Mouse (Mus musculus) limb, embryonic 11.5 days (tissue): ENCODE measurements around the gene Sept4. TPM values are rescaled to one million over a fixed set of nuclear protein-coding genes. Genes with fewer than 3 reads are reported as not detected.

Source experiments
- ATAC-seq: fragments of 200-750 bp; cut with Nextera tagmentation; 2 replicates; pipeline ENCODE4 v1.8.0; 2017; ENCODE audit warnings: low read depth; ENCODE audit not compliant: insufficient number of reproducible peaks, low FRiP score, low TSS enrichment
- DNase-seq: peaks from one replicate; pipeline ENCODE4 v3.0.0-alpha.2; 2015; ENCODE audit warnings: low spot score
- H3K27ac ChIP-seq: fragments of 300-500 bp; sonication (generic); replicated peaks from 2 replicates; pipeline ENCODE4 v1.5.1; 2014; ENCODE audit warnings: low read depth, mild to moderate bottlenecking, low read length
- H3K27me3 ChIP-seq: fragments of 300-500 bp; sonication (generic); 2 replicates; pipeline ENCODE4 v1.6.1; 2014; ENCODE audit warnings: mild to moderate bottlenecking, low read length, mixed read lengths; ENCODE audit not compliant: control insufficient read depth, insufficient read depth
- H3K36me3 ChIP-seq: fragments of 300-500 bp; sonication (generic); 2 replicates; pipeline ENCODE4 v1.6.1; 2014; ENCODE audit warnings: mild to moderate bottlenecking, low read length, moderate library complexity, mixed read lengths; ENCODE audit not compliant: control insufficient read depth, insufficient read depth
- H3K4me1 ChIP-seq: fragments of 300-500 bp; sonication (generic); 2 replicates; pipeline ENCODE4 v1.6.1; 2014; ENCODE audit warnings: low read length, mixed read lengths; ENCODE audit not compliant: control insufficient read depth, insufficient read depth
- H3K4me2 ChIP-seq: fragments of 300-500 bp; sonication (generic); 2 replicates; pipeline ENCODE4 v1.6.1; 2014; ENCODE audit warnings: low read depth, mild to moderate bottlenecking, moderate library complexity; ENCODE audit not compliant: severe bottlenecking
- H3K4me3 ChIP-seq: fragments of 300-500 bp; sonication (generic); 2 replicates; pipeline ENCODE4 v1.5.1; 2014; ENCODE audit warnings: low read depth, low read length
- H3K9ac ChIP-seq: fragments of 300-500 bp; sonication (generic); 2 replicates; pipeline ENCODE4 v1.6.1; 2014; ENCODE audit warnings: mild to moderate bottlenecking, low read length
- H3K9me3 ChIP-seq: fragments of 300-500 bp; sonication (generic); 2 replicates; pipeline ENCODE4 v1.6.1; 2016; ENCODE audit warnings: low read length; ENCODE audit not compliant: control insufficient read depth
- WGBS: fragments of 180-500 bp; shearing (Covaris S2); extraction: QIAGEN DNeasy Blood & Tissue Kit; methylation state at CpG from one replicate; pipeline ENCODE4 v1.1.7; 2014; 5-methylcytosine and 5-hydroxymethylcytosine counted together
- polyA plus RNA-seq: library from polyadenylated mRNA; unstranded; fragments of >200 nt; fragmentation: Nextera tagmentation; extraction: Ambion mirVana; gene quantifications from 2 replicates; pipeline ENCODE4 v1.2.1, GENCODE M21; 2014

The Sept4 gene
- polyA plus RNA-seq, 1 experiment from 2014 or later = 5.3 TPM

- Histone ChIP-seq H3K4me2 (peak overlapping the region; percentile 80), H3K27me3 (no peaks in the 10 kb centered on the region), H3K36me3 (peaks cover 3% of the 10 kb centered on the region; the same call in 1 of the 2 replicates), H3K4me3 (peak overlapping the region; percentile 73), H3K9ac (peak overlapping the region; percentile 83), H3K9me3 (no peaks in the 10 kb centered on the region), H3K27ac (peak overlapping the region; percentile 83), H3K4me1 (peaks cover 28% of the 10 kb centered on the region)
- no peak for DNase-seq
- WGBS = 0% methylated on average over 15 of the region's 15 CpGs
- ATAC-seq = no peak; the same call in 1 of the 2 replicates
These were observed 23.6 kb downstream of the Sept4 start for GRCm38 (mm10) chr11:87592354-87592695.

GRCm38 (mm10) chr11:87592713-87593598, 24.3 kb downstream of the Sept4 start:
- no peak for DNase-seq
- 48% methylated on average over 13 of the region's 13 CpGs for WGBS
- H3K4me2 ChIP-seq = peak overlapping the region; percentile 80
- peaks cover 8% of the 10 kb centered on the region; the same call in 1 of the 2 replicates for H3K36me3 ChIP-seq
- no peaks in the 10 kb centered on the region for H3K9me3 ChIP-seq
- peaks cover 28% of the 10 kb centered on the region for H3K4me1 ChIP-seq
- no peaks in the 10 kb centered on the region for H3K27me3 ChIP-seq
- no peak for ATAC-seq
- no peak overlapping the region; the same call in 1 of the 2 replicates for H3K27ac ChIP-seq
- H3K4me3 ChIP-seq = peak overlapping the region; percentile 73
- peak overlapping the region; percentile 83 for H3K9ac ChIP-seq

GRCm38 (mm10) chr11:87595327-87595841, 26.7 kb downstream of the Sept4 start:
- Histone ChIP-seq H3K9ac (peak overlapping the region; percentile 91), H3K27ac (peak overlapping the region; percentile 40; the same call in 1 of the 2 replicates), H3K4me3 (peak overlapping the region; percentile 81), H3K9me3 (no peaks in the 10 kb centered on the region), H3K4me2 (peak overlapping the region; percentile 90), H3K27me3 (no peaks in the 10 kb centered on the region), H3K4me1 (peaks cover 25% of the 10 kb centered on the region), H3K36me3 (peaks cover 20% of the 10 kb centered on the region)
- ATAC-seq (peak; percentile 56; the same call in 1 of the 2 replicates), DNase-seq (peak; percentile 92)
- 2% methylated on average over 32 of the region's 37 CpGs for WGBS

GRCm38 (mm10) chr11:87595976-87596375, 27.3 kb downstream of the Sept4 start:
- Histone ChIP-seq H3K27me3 (no peaks in the 10 kb centered on the region), H3K4me2 (peak overlapping the region; percentile 90), H3K4me3 (peak overlapping the region; percentile 81), H3K4me1 (peaks cover 20% of the 10 kb centered on the region), H3K36me3 (peaks cover 22% of the 10 kb centered on the region), H3K9ac (peak overlapping the region; percentile 91), H3K27ac (peak overlapping the region; percentile 40; the same call in 1 of the 2 replicates), H3K9me3 (no peaks in the 10 kb centered on the region)
- DNase-seq (no peak), ATAC-seq (no peak)
- 10% methylated on average over 7 of the region's 7 CpGs for WGBS

GRCm38 (mm10) chr11:87596492-87596891, 27.8 kb downstream of the Sept4 start:
- Histone ChIP-seq H3K4me2 (peak overlapping the region; percentile 90), H3K9me3 (no peaks in the 10 kb centered on the region), H3K4me1 (peaks cover 20% of the 10 kb centered on the region), H3K4me3 (peak overlapping the region; percentile 81), H3K36me3 (peaks cover 22% of the 10 kb centered on the region), H3K27me3 (no peaks in the 10 kb centered on the region), H3K27ac (no peak overlapping the region), H3K9ac (peak overlapping the region; percentile 91)
- ATAC-seq = no peak
- DNase-seq = no peak
- 40% methylated on average over 2 of the region's 2 CpGs for WGBS

GRCm38 (mm10) chr11:87597061-87597460, 28.4 kb downstream of the Sept4 start:
- Histone ChIP-seq H3K27ac (no peak overlapping the region), H3K4me2 (peak overlapping the region; percentile 90; the same call in 1 of the 2 replicates), H3K9me3 (no peaks in the 10 kb centered on the region), H3K27me3 (no peaks in the 10 kb centered on the region), H3K9ac (no peak overlapping the region), H3K4me1 (peaks cover 20% of the 10 kb centered on the region), H3K4me3 (no peak overlapping the region), H3K36me3 (peaks cover 22% of the 10 kb centered on the region)
- ATAC-seq (no peak), DNase-seq (no peak)

GRCm38 (mm10) chr11:87599395-87600089, 30.8 kb downstream of the Sept4 start:
- H3K36me3 ChIP-seq = peaks cover 43% of the 10 kb centered on the region
- ATAC-seq = no peak
- H3K9me3 ChIP-seq = no peaks in the 10 kb centered on the region

GRCm38 (mm10) chr11:87600322-87600853, 31.7 kb downstream of the Sept4 start:
- 94% methylated on average over 10 of the region's 10 CpGs for WGBS
- ATAC-seq (no peak), DNase-seq (no peak)
- Histone ChIP-seq H3K9me3 (no peaks in the 10 kb centered on the region), H3K4me3 (no peak overlapping the region), H3K27me3 (no peaks in the 10 kb centered on the region), H3K9ac (no peak overlapping the region), H3K36me3 (peaks cover 49% of the 10 kb centered on the region), H3K4me1 (peaks cover 7% of the 10 kb centered on the region; the same call in 1 of the 2 replicates), H3K4me2 (no peak overlapping the region), H3K27ac (no peak overlapping the region)

More at GRCm38 (mm10) chr11:87599395-87600089, 30.8 kb downstream of the Sept4 start:
- Histone ChIP-seq H3K27me3 (no peaks in the 10 kb centered on the region), H3K9ac (no peak overlapping the region), H3K4me1 (peaks cover 12% of the 10 kb centered on the region; the same call in 1 of the 2 replicates), H3K27ac (no peak overlapping the region), H3K4me3 (no peak overlapping the region), H3K4me2 (no peak overlapping the region)
- 90% methylated on average over 13 of the region's 13 CpGs for WGBS
- DNase-seq = no peak
